Mouse (Mus musculus): Measurements from ENCODE around the gene Tmem151a. TPM values are rescaled to one million over a fixed set of nuclear protein-coding genes. Genes with fewer than 3 reads are reported as not detected.

Tmem151a gene
- 0.69 and 1.4 TPM in 2 replicates for polyA plus RNA-seq (2012; rRNA removed)

GRCm38 (mm10) chr19:5085145-5085863 lies at the start of gene Tmem151a:
TSS of gene Tmem151a (minus strand) at chr19:5085531.
- Histone ChIP-seq H3K4me3 (ENCODE audit: extremely low read depth, insufficient read depth, insufficient read length) (peak within 1 kb of the TSS; percentile 38; the same call in 1 of the 2 replicates), H3K27ac (ENCODE audit: insufficient read depth, low read length) (no peak within 1 kb of the TSS), H3K27me3 (ENCODE audit: control insufficient read depth, insufficient read depth, low read length) (peaks cover 12% of the 10 kb centered on the region), H3K36me3 (ENCODE audit: control insufficient read depth, insufficient read depth, low read length) (no peaks in the 10 kb centered on the region), H3K4me1 (ENCODE audit: control insufficient read depth, insufficient read depth, insufficient read length) (peaks cover 10% of the 10 kb centered on the region)
- no peak for DNase-seq (ENCODE audit: low read depth in 1 of 2, low spot score in 2 of 2)
- 1% methylated on average over 67 of the region's 69 CpGs for WGBS
- no peak for TF ChIP-seq POLR2A (IDR thresholded peaks at IDR 0.05; ENCODE audit: low read depth, low read length)
- no peak for TF ChIP-seq CTCF (IDR thresholded peaks at IDR 0.05; ENCODE audit: extremely low read depth, insufficient read depth, insufficient read length, insufficient replicate concordance)

- Histone ChIP-seq H3K36me3 (ENCODE audit: control insufficient read depth, insufficient read depth, low read length) (peaks cover 15% of the 10 kb centered on the region), H3K4me1 (ENCODE audit: control insufficient read depth, insufficient read depth, insufficient read length) (no peaks in the 10 kb centered on the region), H3K27me3 (ENCODE audit: control insufficient read depth, insufficient read depth, low read length) (no peaks in the 10 kb centered on the region), H3K4me3 (ENCODE audit: extremely low read depth, insufficient read depth, insufficient read length) (no peak overlapping the region), H3K27ac (ENCODE audit: insufficient read depth, low read length) (no peak overlapping the region)
- TF ChIP-seq CTCF (IDR thresholded peaks at IDR 0.05; ENCODE audit: extremely low read depth, insufficient read depth, insufficient read length, insufficient replicate concordance) (no peak), POLR2A (IDR thresholded peaks at IDR 0.05; ENCODE audit: low read depth, low read length) (no peak)
- DNase-seq (ENCODE audit: low read depth in 1 of 2, low spot score in 2 of 2), result no peak
- WGBS, result 56% methylated on average over 4 of the region's 4 CpGs
Observed at GRCm38 (mm10) chr19:5131237-5131636, 45.9 kb upstream of the Tmem151a start.

GRCm38 (mm10) chr19:5129770-5130169 lies 44.4 kb upstream of the Tmem151a start:
- H3K27ac ChIP-seq (ENCODE audit: insufficient read depth, low read length), result no peak overlapping the region

GRCm38 (mm10) chr19:5124055-5124614 lies 38.8 kb upstream of the Tmem151a start:
- no peak overlapping the region for H3K27ac ChIP-seq (ENCODE audit: insufficient read depth, low read length)
- TF ChIP-seq CTCF (IDR thresholded peaks at IDR 0.05; ENCODE audit: extremely low read depth, insufficient read depth, insufficient read length, insufficient replicate concordance) (no peak), POLR2A (IDR thresholded peaks at IDR 0.05; ENCODE audit: low read depth, low read length) (no peak)
- H3K36me3 ChIP-seq (ENCODE audit: control insufficient read depth, insufficient read depth, low read length), result no peaks in the 10 kb centered on the region
- no peak for DNase-seq (ENCODE audit: low read depth in 1 of 2, low spot score in 2 of 2)
- H3K4me3 ChIP-seq (ENCODE audit: extremely low read depth, insufficient read depth, insufficient read length), result no peak overlapping the region
- no peaks in the 10 kb centered on the region for H3K4me1 ChIP-seq (ENCODE audit: control insufficient read depth, insufficient read depth, insufficient read length)
- WGBS, result 57% methylated on average over 7 of the region's 7 CpGs
- 0 out of 2 replicates have a peak, but pooled peaks cover 3% of the 10 kb centered on the region for H3K27me3 ChIP-seq (ENCODE audit: control insufficient read depth, insufficient read depth, low read length)

More at GRCm38 (mm10) chr19:5129770-5130169, 44.4 kb upstream of the Tmem151a start:
- Histone ChIP-seq H3K36me3 (ENCODE audit: control insufficient read depth, insufficient read depth, low read length) (peaks cover 9% of the 10 kb centered on the region), H3K4me3 (ENCODE audit: extremely low read depth, insufficient read depth, insufficient read length) (no peak overlapping the region), H3K27me3 (ENCODE audit: control insufficient read depth, insufficient read depth, low read length) (no peaks in the 10 kb centered on the region), H3K4me1 (ENCODE audit: control insufficient read depth, insufficient read depth, insufficient read length) (no peaks in the 10 kb centered on the region)
- DNase-seq (ENCODE audit: low read depth in 1 of 2, low spot score in 2 of 2), result no peak
- no peak for TF ChIP-seq CTCF (IDR thresholded peaks at IDR 0.05; ENCODE audit: extremely low read depth, insufficient read depth, insufficient read length, insufficient replicate concordance)
- TF ChIP-seq POLR2A (IDR thresholded peaks at IDR 0.05; ENCODE audit: low read depth, low read length), result no peak
- WGBS, result 19% methylated on average over 1 of the region's 1 CpGs

- H3K4me1 ChIP-seq (ENCODE audit: control insufficient read depth, insufficient read depth, insufficient read length), result no peaks in the 10 kb centered on the region; the same call in none of the 2 replicates
- 81% methylated on average over 3 of the region's 3 CpGs for WGBS
- TF ChIP-seq POLR2A (IDR thresholded peaks at IDR 0.05; ENCODE audit: low read depth, low read length) (no peak), CTCF (IDR thresholded peaks at IDR 0.05; ENCODE audit: extremely low read depth, insufficient read depth, insufficient read length, insufficient replicate concordance) (no peak)
- H3K27ac ChIP-seq (ENCODE audit: insufficient read depth, low read length), result no peak overlapping the region
- no peak for DNase-seq (ENCODE audit: low read depth in 1 of 2, low spot score in 2 of 2)
- H3K36me3 ChIP-seq (ENCODE audit: control insufficient read depth, insufficient read depth, low read length), result no peaks in the 10 kb centered on the region
- H3K4me3 ChIP-seq (ENCODE audit: extremely low read depth, insufficient read depth, insufficient read length), result no peak overlapping the region
- H3K27me3 ChIP-seq (ENCODE audit: control insufficient read depth, insufficient read depth, low read length), result 0 out of 2 replicates have a peak, but pooled peaks cover 3% of the 10 kb centered on the region
Observed at GRCm38 (mm10) chr19:5123241-5123640, 37.9 kb upstream of the Tmem151a start.

GRCm38 (mm10) chr19:5122492-5122891 lies 37.2 kb upstream of the Tmem151a start:
- no peak for DNase-seq (ENCODE audit: low read depth in 1 of 2, low spot score in 2 of 2)
- 80% methylated on average over 10 of the region's 10 CpGs for WGBS

GRCm38 (mm10) chr19:5118384-5118698 lies 33.0 kb upstream of the Tmem151a start, which contains the start of gene Klc2:
TSS of gene Klc2 (minus strand) at chr19:5118560.
- no peak for DNase-seq (ENCODE audit: low read depth in 1 of 2, low spot score in 2 of 2)
- peak within 1 kb of the TSS; percentile 85 for H3K4me3 ChIP-seq (ENCODE audit: extremely low read depth, insufficient read depth, insufficient read length)
- 0 out of 2 replicates have a peak, but pooled peaks cover 1% of the 10 kb centered on the region for H3K27me3 ChIP-seq (ENCODE audit: control insufficient read depth, insufficient read depth, low read length)
- no peaks in the 10 kb centered on the region for H3K36me3 ChIP-seq (ENCODE audit: control insufficient read depth, insufficient read depth, low read length)
- 7% methylated on average over 18 of the region's 18 CpGs for WGBS
- H3K4me1 ChIP-seq (ENCODE audit: control insufficient read depth, insufficient read depth, insufficient read length), result peaks cover 5% of the 10 kb centered on the region
- H3K27ac ChIP-seq (ENCODE audit: insufficient read depth, low read length), result peak within 1 kb of the TSS; percentile 58
- TF ChIP-seq POLR2A (IDR thresholded peaks at IDR 0.05; ENCODE audit: low read depth, low read length) (no peak), CTCF (IDR thresholded peaks at IDR 0.05; ENCODE audit: extremely low read depth, insufficient read depth, insufficient read length, insufficient replicate concordance) (no peak)

More at GRCm38 (mm10) chr19:5122492-5122891, 37.2 kb upstream of the Tmem151a start:
- no peak overlapping the region for H3K4me3 ChIP-seq (ENCODE audit: extremely low read depth, insufficient read depth, insufficient read length)
- 0 out of 2 replicates have a peak, but pooled peaks cover 3% of the 10 kb centered on the region for H3K27me3 ChIP-seq (ENCODE audit: control insufficient read depth, insufficient read depth, low read length)
- no peak overlapping the region for H3K27ac ChIP-seq (ENCODE audit: insufficient read depth, low read length)
- TF ChIP-seq CTCF (IDR thresholded peaks at IDR 0.05; ENCODE audit: extremely low read depth, insufficient read depth, insufficient read length, insufficient replicate concordance) (no peak), POLR2A (IDR thresholded peaks at IDR 0.05; ENCODE audit: low read depth, low read length) (no peak)
- H3K36me3 ChIP-seq (ENCODE audit: control insufficient read depth, insufficient read depth, low read length), result no peaks in the 10 kb centered on the region
- no peaks in the 10 kb centered on the region; the same call in none of the 2 replicates for H3K4me1 ChIP-seq (ENCODE audit: control insufficient read depth, insufficient read depth, insufficient read length)

Data from spleen, adult 2 months (tissue).